Mouse (Mus musculus): ENCODE results near the gene Serpina1f.
"Not testable (repeated sequence)": the region's sequence is repeated elsewhere in the genome, so short reads cannot be mapped to it uniquely, and the experiment has no call there.

Serpina1f gene

DNA sequence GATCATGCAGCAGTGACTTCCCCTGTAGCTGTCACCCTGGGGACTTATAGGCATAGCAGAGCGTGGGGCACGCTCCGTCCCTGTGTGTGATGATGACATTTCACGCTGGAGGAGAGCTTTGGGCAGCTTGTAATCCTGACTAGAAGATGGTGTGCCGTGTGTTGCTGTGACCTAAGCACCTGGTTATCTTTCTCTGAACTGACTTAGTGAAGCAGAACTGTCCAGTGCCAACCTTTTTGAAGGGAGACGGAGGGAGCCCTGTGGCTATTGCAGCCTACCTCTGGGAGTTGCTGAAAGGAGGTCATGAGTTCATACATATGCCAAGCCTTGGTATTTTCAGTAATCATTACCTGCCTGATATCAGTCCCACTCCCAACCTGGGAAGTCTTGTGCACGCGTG, at the start of gene Serpina1f:
TSS of gene Serpina1f (minus strand) at position 101 of the 400 bp plus-strand sequence.
- DNase-seq (ENCODE audit: low read depth, low spot score) = no peak

DNA sequence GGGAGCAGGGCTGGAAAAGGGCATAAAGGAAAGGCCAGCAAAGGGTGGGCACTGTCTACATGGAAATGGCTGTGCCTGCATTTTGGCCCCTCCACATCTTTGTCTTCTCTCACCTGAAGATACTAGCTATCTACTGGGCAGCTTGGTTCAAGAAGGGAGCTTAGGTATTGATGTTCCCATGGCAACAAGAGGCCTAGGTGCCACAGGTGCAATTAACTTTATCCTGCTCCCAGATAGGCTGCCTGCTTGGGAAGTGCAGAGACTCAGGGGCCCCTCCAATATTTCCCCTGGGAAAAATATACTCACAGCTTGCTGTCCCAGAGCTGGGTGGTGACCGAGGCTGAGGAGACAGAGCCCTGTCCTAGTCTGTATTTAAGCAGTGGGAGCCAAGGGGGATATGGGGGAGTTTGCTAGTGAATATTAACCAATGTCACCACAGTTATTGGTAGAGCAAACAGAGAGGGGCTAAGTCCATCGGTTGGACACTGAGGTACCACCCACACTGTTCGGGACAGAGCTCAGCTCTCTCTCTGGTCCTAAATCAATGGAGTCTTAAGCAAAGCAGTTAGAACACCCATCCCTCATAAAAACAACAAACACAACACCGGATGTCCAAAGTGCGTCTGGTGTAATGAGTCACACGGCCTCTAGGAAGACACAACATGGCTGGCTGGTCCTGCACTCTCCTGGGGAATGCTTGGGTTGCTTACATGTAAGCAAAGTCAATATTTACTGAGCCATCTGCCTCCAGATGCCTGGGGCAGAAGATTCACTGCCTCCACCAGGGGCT, 42.7 kb upstream of the Serpina1f start:
- not testable (repeated sequence) for DNase-seq (ENCODE audit: low read depth, low spot score)

- not testable (repeated sequence) for DNase-seq (ENCODE audit: low read depth, low spot score)
Observed at GRCm38 (mm10) chr12:103735566-103735965, 40.2 kb upstream of the Serpina1f start.

- not testable (repeated sequence) for DNase-seq (ENCODE audit: low read depth, low spot score)
Observed at GRCm38 (mm10) chr12:103735101-103735500, 39.8 kb upstream of the Serpina1f start.

DNA sequence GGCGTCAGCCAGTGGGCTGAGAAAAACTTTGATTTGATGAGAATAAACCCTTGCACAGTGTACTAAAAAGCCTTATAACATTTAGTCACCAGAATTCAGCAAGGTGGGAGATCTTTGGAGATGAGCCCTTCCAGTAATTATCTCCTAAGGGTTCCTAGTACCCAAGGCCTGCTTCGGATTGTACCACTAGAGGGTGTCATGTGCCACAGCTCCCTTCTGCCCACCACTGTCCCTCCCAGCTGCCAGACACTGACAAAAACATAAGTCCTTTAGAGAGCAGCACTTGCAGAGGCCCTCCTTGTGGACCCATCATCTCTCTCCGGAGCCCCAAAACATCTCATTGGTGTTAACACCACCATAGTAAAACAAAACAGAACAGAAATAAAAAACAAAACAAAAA, 16.2 kb upstream of the Serpina1f start:
- no peak for DNase-seq (ENCODE audit: low read depth, low spot score)

GRCm38 (mm10) chr12:103710405-103710804, 15.1 kb upstream of the Serpina1f start:
- DNase-seq (ENCODE audit: low read depth, low spot score) = no peak

GRCm38 (mm10) chr12:103706113-103706512, 10.8 kb upstream of the Serpina1f start:
- DNase-seq (ENCODE audit: low read depth, low spot score) = no peak

GRCm38 (mm10) chr12:103705547-103705946, 10.2 kb upstream of the Serpina1f start:
- DNase-seq (ENCODE audit: low read depth, low spot score) = no peak

DNA sequence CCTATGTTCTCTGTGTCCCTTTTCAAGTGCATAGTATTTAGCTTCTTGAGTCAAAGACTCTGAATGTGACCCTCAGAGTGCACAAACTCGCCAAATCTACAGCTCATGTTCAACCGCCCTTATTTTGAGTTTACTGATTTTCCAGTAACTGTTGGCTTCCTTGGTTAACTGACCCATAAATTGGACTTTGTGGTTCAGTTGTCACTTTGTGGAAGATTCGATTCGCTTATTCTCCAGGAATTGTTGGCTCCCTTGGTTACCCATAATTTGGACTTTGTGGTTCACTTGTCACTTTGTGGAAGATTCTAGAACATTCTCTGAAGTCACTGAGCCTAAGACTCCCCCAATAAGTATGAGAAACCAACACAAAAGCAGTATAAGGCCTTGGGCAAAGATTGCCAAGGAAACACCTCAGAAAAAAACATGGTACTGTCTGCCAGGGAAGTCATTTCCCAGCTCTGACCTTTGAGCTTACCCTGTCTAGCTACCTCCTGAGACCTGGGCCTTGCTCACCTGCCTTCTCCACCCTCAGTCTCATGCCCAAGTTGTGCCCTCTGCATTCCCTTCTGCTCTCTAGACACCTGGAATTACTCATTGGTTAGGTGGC, 4.9 kb upstream of the Serpina1f start:
- DNase-seq (ENCODE audit: low read depth, low spot score) = no peak

- no peak for DNase-seq (ENCODE audit: low read depth, low spot score)
Observed at GRCm38 (mm10) chr12:103688221-103688814, 7.0 kb downstream of the Serpina1f start.

GRCm38 (mm10) chr12:103687021-103687420, 8.3 kb downstream of the Serpina1f start:
- no peak for DNase-seq (ENCODE audit: low read depth, low spot score)

- DNase-seq (ENCODE audit: low read depth, low spot score) = no peak
Observed at GRCm38 (mm10) chr12:103686050-103686449, 9.3 kb downstream of the Serpina1f start.

DNA sequence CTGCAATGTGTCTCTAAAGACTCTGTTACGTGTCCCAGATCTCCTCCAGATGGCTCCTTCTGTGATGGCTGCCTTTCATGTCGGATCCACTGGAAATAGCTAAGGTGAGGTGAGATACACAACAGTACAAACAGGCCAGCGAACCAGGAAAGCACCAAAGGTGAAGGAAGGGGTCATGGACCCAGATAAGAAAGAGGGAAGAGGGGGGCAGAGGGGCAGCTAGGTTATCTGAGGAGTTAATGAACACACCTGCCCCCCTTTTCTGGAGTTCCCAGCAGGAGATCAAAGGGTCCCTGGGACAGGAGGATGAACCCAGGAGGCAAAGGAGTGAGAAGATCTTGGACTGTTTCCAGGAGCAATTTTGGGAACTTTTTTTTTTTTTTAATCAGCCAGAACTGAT, 9.9 kb downstream of the Serpina1f start:
- no peak for DNase-seq (ENCODE audit: low read depth, low spot score)

- DNase-seq (ENCODE audit: low read depth, low spot score) = no peak
Observed at GRCm38 (mm10) chr12:103683775-103684174, 11.6 kb downstream of the Serpina1f start.

- DNase-seq (ENCODE audit: low read depth, low spot score) = no peak
Observed at GRCm38 (mm10) chr12:103681739-103682138, 13.6 kb downstream of the Serpina1f start.

DNA sequence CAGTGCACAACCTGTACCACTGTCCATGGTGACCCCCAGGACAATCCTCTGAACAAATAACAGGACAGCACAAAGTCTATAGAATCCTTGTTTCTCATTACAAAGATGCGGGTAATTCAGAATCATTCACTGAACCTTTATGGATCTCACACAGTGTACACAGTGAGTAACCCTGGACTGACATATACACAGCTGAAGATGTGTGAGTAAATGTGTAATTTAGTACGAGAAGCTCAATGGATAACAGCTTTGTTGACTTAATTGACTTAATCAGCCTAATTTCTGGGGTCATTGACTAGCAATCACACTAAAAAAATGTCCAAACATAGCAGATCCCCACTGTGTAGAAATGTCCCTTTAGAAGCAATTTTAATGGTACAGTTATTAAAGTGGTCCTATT, 14.2 kb downstream of the Serpina1f start:
- DNase-seq (ENCODE audit: low read depth, low spot score) = no peak

- DNase-seq (ENCODE audit: low read depth, low spot score) = not testable (repeated sequence)
Observed at GRCm38 (mm10) chr12:103679853-103680252, 15.5 kb downstream of the Serpina1f start.

DNA sequence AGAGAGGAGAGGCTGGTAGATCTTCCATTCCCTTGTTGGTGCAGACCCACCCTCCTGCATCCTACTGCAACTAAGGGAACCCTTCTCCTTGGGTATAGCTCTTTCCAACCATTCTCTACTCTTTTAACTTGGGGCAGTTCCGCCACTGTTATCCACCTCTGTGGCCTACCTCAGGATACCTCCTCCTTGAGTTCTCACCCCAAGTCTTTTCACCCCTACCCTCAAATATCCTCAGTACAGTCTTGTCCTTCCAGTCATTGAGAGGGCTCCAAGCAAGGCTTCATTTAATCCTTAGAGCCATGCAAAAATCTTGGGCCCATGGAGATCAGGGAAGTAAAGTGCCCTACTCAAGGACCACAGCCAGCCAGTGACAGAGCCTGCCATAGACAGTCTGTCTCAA, 19.3 kb downstream of the Serpina1f start, which contains the start of gene Serpina16:
TSS of gene Serpina16 (minus strand) at position 101 of the 400 bp plus-strand sequence.
- DNase-seq (ENCODE audit: low read depth, low spot score) = no peak

- DNase-seq (ENCODE audit: low read depth, low spot score) = no peak
Observed at GRCm38 (mm10) chr12:103673179-103673578, 22.1 kb downstream of the Serpina1f start.

- no peak for DNase-seq (ENCODE audit: low read depth, low spot score)
Observed at GRCm38 (mm10) chr12:103671483-103671882, 23.8 kb downstream of the Serpina1f start.

GRCm38 (mm10) chr12:103670964-103671363, 24.4 kb downstream of the Serpina1f start:
- DNase-seq (ENCODE audit: low read depth, low spot score) = no peak

GRCm38 (mm10) chr12:103670344-103670743, 25.0 kb downstream of the Serpina1f start:
- no peak for DNase-seq (ENCODE audit: low read depth, low spot score)

GRCm38 (mm10) chr12:103665286-103665685, 30.0 kb downstream of the Serpina1f start:
- no peak for DNase-seq (ENCODE audit: low read depth, low spot score)

Measured in retina, postnatal 7 days (tissue).